Mouse (Mus musculus): ENCODE results near the gene A530016L24Rik.

Gene A530016L24Rik

DNA sequence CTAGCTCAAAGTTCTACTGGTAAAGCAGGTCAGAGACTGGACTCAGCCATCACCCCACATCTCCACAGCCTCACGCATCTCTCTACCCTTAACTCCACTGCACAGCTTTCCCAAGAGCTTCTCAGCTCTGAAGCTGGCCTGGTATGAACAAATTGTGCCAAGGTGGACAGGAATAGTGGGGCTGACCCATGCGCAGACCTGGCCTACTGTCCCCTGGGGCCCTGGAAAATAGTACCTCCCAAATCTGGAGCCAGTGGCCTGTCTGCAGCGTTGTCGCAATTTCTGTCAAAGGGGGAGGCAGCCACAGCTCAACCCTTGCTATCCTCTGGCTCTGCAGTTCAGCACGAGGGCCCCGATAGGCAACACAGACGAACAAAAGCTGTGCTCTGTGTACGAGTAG, at the start of gene A530016L24Rik:
Gene A530016L24Rik (plus strand): TSS at position 315 of the 400 bp plus-strand sequence.
- no peak for DNase-seq (ENCODE audit: low read depth, low spot score)

DNA sequence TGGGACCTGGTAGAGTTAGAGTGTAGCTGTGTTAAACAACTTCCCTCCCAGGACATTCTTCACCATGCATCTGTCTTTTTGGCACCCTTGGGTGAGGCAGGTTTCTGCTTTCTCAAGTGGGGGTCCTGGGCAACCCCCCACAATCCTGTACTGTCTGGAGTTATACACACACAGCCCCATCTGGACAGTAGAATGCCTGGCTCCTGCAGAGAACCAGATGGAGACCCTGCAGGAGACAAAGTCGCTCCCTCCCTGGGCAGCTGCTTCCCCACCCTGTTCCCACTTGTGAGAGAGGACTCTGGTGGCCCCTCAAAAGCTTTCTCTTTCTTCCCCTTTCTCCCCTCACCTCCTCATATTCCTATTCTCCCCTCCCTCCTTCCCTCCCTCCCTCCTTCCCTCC, 49.3 kb upstream of the A530016L24Rik start:
- no peak for DNase-seq (ENCODE audit: low read depth, low spot score)

DNA sequence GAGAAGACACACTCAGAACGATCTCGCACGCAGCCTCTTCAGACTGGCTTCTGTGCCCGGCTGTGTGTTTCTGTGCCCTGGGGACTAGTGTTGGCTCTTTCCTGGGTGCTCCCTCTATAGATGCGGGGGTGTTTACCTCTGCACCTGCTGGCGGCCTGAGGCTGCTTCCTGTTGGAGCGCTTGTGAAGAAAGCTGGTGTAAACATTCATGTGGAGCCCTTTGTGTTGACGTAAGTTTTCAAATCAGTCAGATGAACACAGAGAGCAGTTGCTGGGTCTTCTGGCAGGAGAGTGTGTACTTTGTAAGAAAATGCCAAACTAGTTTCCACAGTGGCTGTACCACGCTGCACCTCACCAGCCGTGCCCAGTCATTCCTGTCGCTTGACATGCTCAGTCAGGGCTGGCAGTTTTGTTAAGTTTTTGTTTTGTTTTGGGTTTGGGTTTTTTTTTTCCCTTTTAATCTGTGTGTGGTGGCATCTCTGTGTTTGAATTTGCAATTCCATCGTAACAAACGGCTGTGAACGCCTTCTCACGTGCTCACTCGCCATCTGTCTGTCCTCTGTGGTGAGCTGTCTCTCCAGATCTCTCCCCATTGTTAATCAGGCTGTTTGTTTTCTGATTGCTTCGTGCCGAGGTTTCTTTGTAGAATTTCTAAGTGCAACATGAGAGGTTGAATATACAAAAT, 40.0 kb upstream of the A530016L24Rik start:
- DNase-seq (ENCODE audit: low read depth, low spot score): peak; percentile 22

DNA sequence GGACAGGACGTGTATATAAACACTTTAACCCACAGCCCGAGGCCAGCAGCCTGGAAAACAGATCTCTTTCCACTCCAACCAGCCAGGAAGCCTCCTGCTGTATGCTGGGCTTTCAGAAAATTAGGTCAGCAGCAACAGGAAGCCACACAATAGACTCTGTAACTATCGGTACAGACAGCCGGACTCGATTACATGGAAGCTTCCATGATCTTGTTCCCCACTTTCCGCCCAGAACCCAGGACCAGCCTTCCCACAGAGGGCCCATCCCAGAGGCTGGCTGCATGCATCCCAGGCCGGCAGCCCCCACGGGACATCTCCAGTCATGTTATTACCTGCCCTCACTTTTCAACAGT, 39.4 kb upstream of the A530016L24Rik start:
- DNase-seq (ENCODE audit: low read depth, low spot score): no peak

DNA sequence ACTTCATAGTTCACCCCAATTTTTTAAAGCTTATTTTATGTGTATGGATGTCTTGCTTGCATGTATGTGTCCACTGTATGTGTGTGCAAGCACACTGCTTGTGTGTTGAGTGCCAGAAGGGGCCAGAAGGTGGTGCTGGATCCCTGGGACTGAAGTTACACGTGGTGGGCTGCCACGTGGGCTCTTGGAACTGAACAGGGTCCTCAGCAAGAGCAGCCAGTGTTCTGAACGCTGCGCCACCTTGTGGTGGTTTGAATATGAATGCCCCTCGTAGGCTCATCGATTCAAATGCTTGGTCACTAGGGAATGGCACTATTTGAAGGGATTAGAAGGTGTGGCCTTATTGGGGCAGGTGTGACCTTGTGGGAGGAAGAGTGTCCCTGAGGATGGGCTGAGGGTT, 38.4 kb upstream of the A530016L24Rik start:
- DNase-seq (ENCODE audit: low read depth, low spot score): no peak

- DNase-seq (ENCODE audit: low read depth, low spot score): no peak
Observed at GRCm38 (mm10) chr12:112451381-112451780, 37.9 kb upstream of the A530016L24Rik start.

DNA sequence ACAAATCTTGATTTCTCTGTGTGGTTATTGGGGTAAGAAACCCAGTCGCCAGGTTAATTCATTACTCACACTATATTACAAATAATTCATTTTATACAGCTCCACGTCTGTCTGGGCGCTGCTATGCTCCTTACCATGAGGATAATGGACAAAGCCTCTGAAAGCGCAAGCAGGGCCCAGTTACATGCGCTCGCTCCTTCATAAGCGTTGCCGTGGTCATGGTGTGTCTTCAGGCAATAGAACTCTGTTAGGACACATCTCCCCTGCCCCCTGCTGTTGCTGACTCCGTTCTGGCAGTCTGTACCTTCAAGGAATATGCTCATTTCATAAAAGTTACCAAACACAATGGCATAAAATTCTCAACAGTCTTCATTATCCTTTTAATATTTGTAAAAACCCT, 37.4 kb upstream of the A530016L24Rik start:
- DNase-seq (ENCODE audit: low read depth, low spot score): no peak

DNA sequence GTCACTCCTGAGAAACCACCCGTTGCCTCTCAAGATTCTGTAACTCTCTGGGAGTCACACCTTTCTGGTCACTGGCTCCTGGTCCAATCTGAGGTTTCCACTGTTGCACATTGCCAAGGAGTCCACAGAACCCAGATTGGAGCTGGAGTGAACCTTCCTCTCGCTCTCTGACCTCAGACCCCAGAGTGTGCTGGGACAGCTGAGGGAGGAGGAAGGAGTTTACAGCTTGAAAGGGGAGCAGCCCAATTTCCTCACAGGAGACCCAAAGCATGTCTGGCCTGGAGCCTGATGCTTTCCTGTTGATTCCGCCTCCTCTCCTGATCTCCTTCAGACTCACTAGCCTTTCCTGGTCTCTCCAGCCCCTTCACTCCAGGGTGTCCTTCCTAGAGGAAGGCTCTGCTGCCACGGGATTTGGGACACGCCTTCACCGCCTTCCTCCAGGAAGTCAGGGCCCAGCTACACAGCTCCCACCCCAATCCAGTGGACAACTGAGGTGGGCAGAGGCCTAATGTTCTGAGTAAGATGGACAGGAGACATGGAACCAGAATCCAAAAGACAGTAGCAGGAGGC, 33.0 kb upstream of the A530016L24Rik start:
- no peak for DNase-seq (ENCODE audit: low read depth, low spot score)

- peak; percentile 86 for DNase-seq (ENCODE audit: low read depth, low spot score)
Observed at GRCm38 (mm10) chr12:112457839-112458238, 31.4 kb upstream of the A530016L24Rik start.

DNA sequence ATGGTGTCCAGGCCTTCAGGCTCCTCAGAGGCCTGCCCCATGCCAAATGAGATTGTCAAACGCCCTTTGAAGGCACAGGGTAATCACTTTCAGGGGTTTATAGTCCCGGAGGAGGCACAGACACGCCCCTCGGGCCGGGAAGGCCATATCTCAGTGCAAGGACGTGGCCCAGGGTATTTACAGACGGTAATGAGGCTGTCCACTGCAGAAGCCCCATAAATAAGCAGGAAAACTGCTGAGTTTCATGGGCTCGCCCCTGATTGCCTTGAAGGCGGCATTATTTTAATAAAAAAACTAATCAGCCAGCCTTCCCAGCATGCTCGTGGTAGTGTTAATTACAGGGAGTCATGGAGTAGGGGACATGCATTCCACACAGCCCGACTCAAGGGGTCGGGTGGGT, 26.8 kb upstream of the A530016L24Rik start:
- DNase-seq (ENCODE audit: low read depth, low spot score): no peak

DNA sequence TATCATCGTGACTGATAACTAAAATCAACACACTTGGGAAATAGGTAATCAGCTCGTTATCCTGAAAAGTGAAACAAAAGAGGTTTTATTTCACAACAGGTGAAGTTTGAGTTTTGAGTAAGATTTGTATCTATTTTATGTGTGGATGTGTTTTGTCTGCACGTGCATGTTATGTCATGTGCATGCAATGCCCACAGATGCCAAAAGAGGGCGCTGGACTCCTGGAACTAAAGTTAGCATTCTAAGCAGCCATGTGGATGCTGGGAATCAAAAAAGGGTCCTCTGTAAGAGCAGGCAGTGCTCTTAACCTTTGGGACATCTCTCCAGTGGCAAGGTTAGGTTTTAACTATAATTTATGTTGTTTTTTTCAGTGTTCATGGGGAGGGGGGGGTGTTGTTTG, 26.0 kb upstream of the A530016L24Rik start:
- no peak for DNase-seq (ENCODE audit: low read depth, low spot score)

- no peak for DNase-seq (ENCODE audit: low read depth, low spot score)
Observed at GRCm38 (mm10) chr12:112463750-112464444, 25.4 kb upstream of the A530016L24Rik start.

DNA sequence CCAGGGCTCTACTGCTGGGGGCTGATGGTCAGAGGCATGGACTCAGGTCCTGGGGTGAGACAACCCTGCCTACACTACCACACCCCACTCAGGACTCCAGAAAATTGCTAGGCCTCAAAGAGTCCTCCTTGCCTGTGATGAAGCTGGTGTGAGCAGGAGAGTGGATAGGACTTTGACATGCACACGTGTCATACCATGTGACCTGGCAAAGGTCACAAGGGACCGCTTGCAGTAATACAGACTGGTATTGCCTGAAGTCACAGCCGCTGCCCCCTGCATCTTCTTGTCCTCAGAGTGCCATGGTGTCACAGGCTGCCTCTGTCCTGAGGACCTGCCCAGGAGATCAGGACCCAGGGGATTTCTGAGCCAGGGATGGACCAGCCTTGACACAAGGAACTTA, 24.7 kb upstream of the A530016L24Rik start:
- DNase-seq (ENCODE audit: low read depth, low spot score): no peak

DNA sequence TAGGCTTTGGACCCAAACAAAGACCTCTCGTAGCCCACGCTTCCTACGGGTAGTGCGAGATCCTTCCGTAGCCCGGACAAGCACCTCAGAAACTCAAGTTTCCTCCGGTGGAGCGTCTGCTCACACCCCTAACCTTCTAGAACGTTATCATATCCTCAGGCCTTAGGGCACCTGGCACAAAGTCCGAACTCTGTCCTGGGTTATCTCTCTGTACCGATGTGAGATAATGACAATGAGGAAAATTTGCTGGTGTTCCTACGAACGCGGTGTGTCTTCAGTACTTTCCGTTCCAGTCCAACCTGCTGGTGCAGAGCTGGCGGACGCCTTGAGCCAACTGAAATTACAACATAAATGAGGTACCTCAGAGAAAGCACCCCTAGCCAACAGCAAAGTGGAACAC, 23.3 kb upstream of the A530016L24Rik start:
- DNase-seq (ENCODE audit: low read depth, low spot score): no peak

GRCm38 (mm10) chr12:112467387-112467786, 21.9 kb upstream of the A530016L24Rik start:
- DNase-seq (ENCODE audit: low read depth, low spot score): no peak

DNA sequence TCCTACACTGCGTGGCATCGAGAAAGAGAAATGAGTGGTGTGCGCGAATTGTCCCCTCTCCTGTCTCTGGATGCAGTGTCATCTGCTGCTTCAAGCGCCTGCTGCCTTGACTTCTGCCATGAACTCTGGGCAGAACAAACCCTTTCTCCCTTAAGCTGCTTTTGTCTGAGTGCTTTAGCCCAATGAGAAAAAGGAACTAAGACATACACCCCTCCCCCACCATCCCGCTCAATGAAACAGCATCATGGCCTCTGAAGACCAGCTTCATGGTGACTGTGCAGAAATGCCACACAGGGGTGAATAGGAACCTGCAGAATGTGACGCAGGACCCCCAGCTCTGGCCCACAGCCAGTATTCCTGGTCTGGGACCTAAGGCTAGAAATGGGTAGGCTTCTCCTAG, 19.9 kb upstream of the A530016L24Rik start:
- no peak for DNase-seq (ENCODE audit: low read depth, low spot score)

DNA sequence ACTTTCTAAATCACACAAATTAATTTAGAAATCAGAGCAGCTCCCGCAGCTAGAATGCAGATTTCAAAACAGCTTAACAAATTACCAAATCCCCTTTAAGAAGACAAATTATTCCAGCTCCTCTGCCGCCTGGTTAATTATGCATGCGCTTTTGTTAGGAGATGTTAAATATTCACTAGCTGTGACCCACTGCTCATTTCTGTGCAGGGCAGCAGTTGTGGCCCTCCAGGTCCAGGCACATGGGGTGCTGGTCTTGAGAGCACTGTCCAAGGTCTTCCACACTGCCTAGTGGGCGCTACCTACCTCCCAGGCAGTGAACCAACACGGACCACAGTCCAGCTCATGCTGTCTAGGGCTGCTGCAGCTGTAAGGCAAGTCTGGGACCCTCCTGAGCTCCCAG, 19.0 kb upstream of the A530016L24Rik start:
- DNase-seq (ENCODE audit: low read depth, low spot score): no peak

- peak; percentile 29 for DNase-seq (ENCODE audit: low read depth, low spot score)
Observed at GRCm38 (mm10) chr12:112473777-112474176, 15.5 kb upstream of the A530016L24Rik start.

GRCm38 (mm10) chr12:112489535-112489934, 287 bp downstream of the A530016L24Rik start:
- no peak for DNase-seq (ENCODE audit: low read depth, low spot score)

- DNase-seq (ENCODE audit: low read depth, low spot score): no peak
Observed at GRCm38 (mm10) chr12:112490444-112490939, 1.2 kb downstream of the A530016L24Rik start.

DNA sequence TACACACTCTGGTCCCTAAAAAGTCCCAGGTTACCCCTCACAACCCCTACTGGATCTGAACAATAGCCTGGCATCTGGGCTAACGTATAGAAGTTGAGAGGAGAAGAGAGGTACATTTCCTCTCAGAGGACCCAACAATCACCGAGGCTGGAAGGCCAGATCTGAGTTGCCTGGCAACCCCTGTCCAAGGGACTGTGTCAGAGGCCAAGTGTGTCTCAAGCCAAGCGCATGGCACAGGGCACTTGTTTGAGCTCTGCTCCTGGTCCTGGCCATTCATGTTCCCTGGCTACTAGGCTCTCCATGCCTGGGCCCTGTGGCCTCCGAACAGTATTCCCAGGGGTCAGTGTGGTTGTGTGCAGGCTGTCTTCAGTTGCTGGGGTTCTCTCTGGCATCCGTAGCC, 6.9 kb downstream of the A530016L24Rik start:
- DNase-seq (ENCODE audit: low read depth, low spot score): no peak

GRCm38 (mm10) chr12:112497731-112498130, 8.5 kb downstream of the A530016L24Rik start:
- no peak for DNase-seq (ENCODE audit: low read depth, low spot score)

DNA sequence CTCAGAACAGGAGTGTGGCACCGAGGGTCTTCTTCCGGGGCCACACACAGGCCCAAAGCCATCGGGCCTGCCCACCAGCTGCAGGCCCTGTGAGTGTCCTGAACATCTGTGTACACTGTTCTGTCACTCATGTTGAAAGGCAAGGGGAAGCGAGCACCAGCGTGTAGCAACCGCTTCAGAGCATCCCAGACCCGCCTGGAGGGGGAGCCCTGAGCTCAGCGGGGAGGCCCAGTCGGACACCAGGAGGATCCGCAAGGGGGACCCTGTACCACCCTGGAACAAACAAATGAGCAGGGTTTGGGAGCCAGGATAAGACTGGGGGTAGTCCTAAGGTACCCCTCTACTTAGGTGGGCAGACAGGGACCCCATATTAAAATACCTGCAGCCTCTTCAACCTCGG, 9.4 kb downstream of the A530016L24Rik start:
- DNase-seq (ENCODE audit: low read depth, low spot score): no peak
